Mouse (Mus musculus) kidney, postnatal 25 days (tissue): ENCODE measurements around the gene Mmel1.

ENCODE experiments used
- DNase-seq, 2 experiments: peaks; one replicate each; pipeline ENCODE4 v3.0.0; 2021; ENCODE audit warnings: mixed read lengths in 2 of 2

Mmel1 gene

GRCm38 (mm10) chr4:154869440-154869839, at the start of gene Mmel1:
Gene Mmel1, plus strand, starts transcription at chr4:154869585.
- DNase-seq: peak in 1 of 2 experiments; percentile 26

- peak in 1 of 2 experiments; percentile 44 for DNase-seq
Observed at GRCm38 (mm10) chr4:154825662-154826061, 43.7 kb upstream of the Mmel1 start.

- DNase-seq: no peak
Observed at GRCm38 (mm10) chr4:154826224-154826623, 43.2 kb upstream of the Mmel1 start.

- no peak for DNase-seq
Observed at GRCm38 (mm10) chr4:154827181-154827580, 42.2 kb upstream of the Mmel1 start.

- peak in 1 of 2 experiments; percentile 42 for DNase-seq
Observed at GRCm38 (mm10) chr4:154827861-154828610, 41.3 kb upstream of the Mmel1 start.

- DNase-seq: no peak
Observed at GRCm38 (mm10) chr4:154831915-154832573, 37.3 kb upstream of the Mmel1 start.

GRCm38 (mm10) chr4:154836183-154836915, 33.0 kb upstream of the Mmel1 start:
- no peak for DNase-seq

- DNase-seq: peak; percentile 60 to 69
Observed at GRCm38 (mm10) chr4:154837170-154837569, 32.2 kb upstream of the Mmel1 start, which contains the start of gene Ttc34. Gene Ttc34, plus strand, starts transcription at chr4:154837459.

DNA sequence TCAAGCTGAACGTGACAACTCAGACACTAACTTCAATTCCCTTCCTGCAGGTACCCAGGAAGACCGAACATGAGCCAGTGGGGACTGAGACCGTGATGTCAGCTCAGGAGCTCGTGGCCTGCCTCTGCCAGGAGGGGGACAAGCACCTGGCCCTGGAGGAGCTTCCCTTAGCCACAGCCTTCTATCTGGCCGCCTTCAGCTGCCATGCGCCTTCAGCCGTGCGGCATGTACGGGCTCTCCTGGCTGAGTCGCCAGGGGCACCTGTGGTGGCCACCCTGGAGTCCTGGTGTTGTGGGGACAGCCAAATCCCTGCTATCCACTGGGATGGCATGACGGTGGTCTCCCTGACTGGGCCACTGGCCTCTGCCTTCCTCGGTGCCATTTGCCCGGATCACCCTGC, 30.6 kb upstream of the Mmel1 start:
- no peak for DNase-seq

DNA sequence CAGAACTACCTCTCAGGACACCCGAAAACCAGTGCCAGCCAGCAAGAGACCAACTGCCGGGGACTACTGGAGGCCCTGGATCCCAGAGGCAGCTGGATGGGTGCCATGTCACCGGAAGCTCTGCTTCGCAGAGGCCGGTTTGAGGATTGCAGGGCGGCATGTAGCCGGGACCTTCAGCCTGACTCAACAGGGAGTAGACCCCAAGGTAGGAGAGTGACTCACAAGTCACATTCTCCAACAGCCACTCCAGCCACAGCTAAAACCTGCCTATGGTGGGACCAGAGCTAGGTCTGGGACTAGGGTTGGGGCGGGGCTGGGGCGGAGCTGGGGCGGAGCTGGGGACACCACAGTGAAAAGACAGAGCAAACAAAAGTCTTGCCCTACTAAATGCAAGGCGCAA, 30.0 kb upstream of the Mmel1 start:
- peak; percentile 17 to 54 for DNase-seq

GRCm38 (mm10) chr4:154852696-154853095, 16.7 kb upstream of the Mmel1 start:
- DNase-seq: peak in 1 of 2 experiments; percentile 23

DNA sequence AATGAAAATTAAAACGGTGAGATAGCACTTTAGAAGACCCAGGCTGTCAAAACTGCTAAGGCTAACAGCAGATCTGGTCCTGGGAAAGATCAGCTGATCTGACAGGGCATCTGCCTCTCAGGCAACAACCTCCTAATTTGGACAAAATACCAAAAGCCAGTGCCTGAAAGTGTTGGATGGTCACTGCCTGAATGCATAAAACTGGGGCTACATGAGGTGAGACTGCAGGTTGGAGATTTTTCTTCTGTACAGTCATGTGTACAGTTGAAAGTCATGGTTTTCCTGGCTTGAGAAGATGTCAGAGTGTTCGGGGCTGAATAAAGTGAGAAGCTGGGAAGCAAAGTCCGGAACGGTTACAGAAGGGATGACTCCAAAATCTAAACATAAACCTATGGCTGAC, 15.5 kb upstream of the Mmel1 start:
- DNase-seq: no peak

- no peak for DNase-seq
Observed at GRCm38 (mm10) chr4:154854676-154855345, 14.6 kb upstream of the Mmel1 start.

GRCm38 (mm10) chr4:154855721-154856479, 13.5 kb upstream of the Mmel1 start:
- peak; percentile 61 to 77 for DNase-seq

DNA sequence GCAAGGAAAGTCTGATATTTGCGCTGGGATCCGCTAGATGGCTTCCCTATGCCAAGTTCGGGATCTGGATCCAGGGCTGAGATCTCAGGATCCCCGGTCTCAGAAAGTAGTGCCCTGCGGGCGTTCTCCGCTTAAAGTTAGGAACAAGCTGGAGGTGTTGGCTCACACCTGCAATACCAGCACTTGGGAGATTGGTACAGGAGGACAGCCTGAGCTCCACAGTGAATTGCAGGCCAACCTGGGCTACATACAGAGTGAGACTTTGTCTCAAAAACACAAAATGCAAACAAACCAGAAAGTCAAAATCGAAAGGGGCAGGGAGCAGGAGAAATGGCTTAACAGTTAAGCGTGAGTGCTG, 12.9 kb upstream of the Mmel1 start:
- no peak for DNase-seq

DNA sequence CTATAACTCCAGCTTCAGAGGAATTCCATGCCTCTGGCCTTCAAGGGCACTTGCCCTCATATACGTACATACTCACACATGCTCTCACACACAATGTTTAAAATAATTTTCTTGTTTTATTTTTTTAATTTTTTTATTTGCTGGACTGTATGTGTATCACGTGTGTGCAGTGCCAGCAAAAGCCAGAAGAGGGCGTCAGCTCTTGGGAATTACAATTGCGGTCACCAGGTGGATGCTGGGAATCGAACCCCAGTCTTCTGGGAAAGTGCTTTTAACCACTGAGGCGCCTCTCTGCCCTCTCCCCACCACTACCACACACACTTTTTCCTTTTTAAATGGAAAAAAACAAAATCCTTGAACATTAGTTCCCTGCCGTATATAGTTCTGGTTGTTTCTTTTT, 12.5 kb upstream of the Mmel1 start:
- no peak for DNase-seq

- peak in 1 of 2 experiments; percentile 23 for DNase-seq
Observed at GRCm38 (mm10) chr4:154857366-154858240, 11.8 kb upstream of the Mmel1 start.

DNA sequence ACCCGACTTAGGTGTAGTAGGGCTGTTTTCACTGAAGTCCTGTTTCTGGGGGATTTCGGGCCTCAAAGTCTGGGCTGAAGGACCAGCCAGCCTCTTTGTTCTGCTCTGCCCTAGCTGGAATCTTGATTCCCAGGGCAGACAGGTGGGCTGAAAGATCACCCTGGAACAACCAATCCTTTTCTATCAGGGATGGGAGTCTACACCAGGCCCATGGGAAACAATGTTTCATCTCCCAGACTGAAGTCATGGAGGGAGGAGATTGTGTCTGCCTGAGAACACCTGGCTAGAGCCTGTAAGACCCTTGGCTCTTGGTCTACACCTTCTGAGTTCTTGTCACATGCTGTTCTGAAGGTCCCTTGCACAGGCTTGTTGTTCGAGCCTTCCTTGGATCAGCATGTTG, 10.8 kb upstream of the Mmel1 start:
- no peak for DNase-seq

DNA sequence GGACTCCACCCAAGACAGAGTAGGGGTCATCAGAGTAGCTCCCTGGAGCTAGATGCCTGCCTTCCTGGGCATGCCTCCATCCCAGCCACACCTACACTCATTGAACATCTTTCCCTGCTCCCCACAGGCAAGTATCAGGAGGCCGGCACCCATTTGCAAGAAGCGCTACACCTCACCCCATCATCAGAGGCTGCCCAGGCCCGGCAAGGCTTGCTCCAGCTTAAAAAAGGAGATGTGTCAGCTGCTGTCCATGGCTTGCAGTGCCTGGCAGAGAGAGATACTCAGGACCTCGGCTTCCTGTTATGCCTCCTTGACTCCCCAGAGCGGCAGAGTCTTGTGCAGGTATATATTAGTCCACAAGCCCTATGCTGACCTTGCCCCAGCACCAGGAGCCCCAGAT, 7.4 kb upstream of the Mmel1 start:
- peak in 1 of 2 experiments; percentile 28 for DNase-seq

DNA sequence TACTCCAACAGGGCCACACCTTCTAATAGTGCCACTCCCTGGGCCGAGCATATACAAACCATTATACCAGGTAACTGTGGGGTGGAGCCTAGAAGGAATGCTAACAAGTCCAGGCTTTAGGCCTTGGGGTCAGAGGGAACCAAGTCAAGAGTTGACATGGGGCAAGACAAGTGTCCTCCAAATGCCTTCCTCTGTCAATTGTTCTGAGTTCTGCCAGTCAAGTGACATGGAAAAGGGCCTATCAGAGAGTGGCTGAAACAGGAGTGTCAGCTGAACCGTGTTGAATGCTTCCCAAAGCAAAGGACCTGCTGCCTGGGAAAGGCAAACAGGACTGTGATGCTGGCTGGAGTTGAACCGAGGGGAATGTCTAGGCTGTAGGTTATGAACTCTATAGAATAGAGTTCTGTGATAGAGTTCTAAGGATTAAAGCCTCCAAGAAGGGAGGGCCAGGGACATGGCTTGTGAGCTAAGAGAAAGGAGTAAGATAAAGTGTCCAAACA, 5.9 kb upstream of the Mmel1 start:
- peak in 1 of 2 experiments; percentile 29 for DNase-seq

GRCm38 (mm10) chr4:154864271-154864771, 5.1 kb upstream of the Mmel1 start:
- DNase-seq: peak; percentile 96 to 97
